Mouse (Mus musculus) limb, embryonic 15.5 days (tissue): ENCODE results near the gene Disp2. TPM values are rescaled to one million over a fixed set of nuclear protein-coding genes. Genes with fewer than 3 reads are reported as not detected.

ENCODE experiments used
- ATAC-seq: fragments of 200-750 bp; cut with Nextera tagmentation; 2 replicates; pipeline ENCODE4 v1.8.0; 2017; ENCODE audit warnings: low read depth, moderate TSS enrichment; ENCODE audit not compliant: insufficient number of reproducible peaks, low FRiP score, low TSS enrichment
- H3K27ac ChIP-seq: fragments of 300-500 bp; sonication (generic); 2 replicates; pipeline ENCODE4 v1.5.1; 2015; ENCODE audit warnings: moderate library complexity, mild to moderate bottlenecking, inconsistent platforms
- H3K27me3 ChIP-seq: fragments of 300-500 bp; sonication (generic); 2 replicates; pipeline ENCODE4 v1.6.1; 2015; ENCODE audit warnings: inconsistent platforms
- H3K36me3 ChIP-seq: fragments of 300-500 bp; sonication (generic); 2 replicates; pipeline ENCODE4 v1.6.1; 2015; ENCODE audit warnings: inconsistent platforms
- H3K4me1 ChIP-seq: fragments of 300-500 bp; sonication (generic); 2 replicates; pipeline ENCODE4 v1.6.1; 2015; ENCODE audit warnings: inconsistent platforms
- H3K4me2 ChIP-seq: fragments of 300-500 bp; sonication (generic); 2 replicates; pipeline ENCODE4 v1.6.1; 2015; ENCODE audit warnings: mild to moderate bottlenecking, inconsistent platforms
- H3K4me3 ChIP-seq: fragments of 300-500 bp; sonication (generic); 2 replicates; pipeline ENCODE4 v1.5.1; 2015; ENCODE audit warnings: mild to moderate bottlenecking, inconsistent platforms
- H3K9ac ChIP-seq: fragments of 300-500 bp; sonication (generic); 2 replicates; pipeline ENCODE4 v1.6.1; 2015; ENCODE audit warnings: inconsistent platforms
- H3K9me3 ChIP-seq: fragments of 300-500 bp; sonication (generic); 2 replicates; pipeline ENCODE4 v1.6.1; 2016; ENCODE audit warnings: inconsistent platforms
- WGBS: fragments of 180-500 bp; shearing (Covaris S2); methylation state at CpG from one replicate; pipeline ENCODE4 v1.1.7; 2015; 5-methylcytosine and 5-hydroxymethylcytosine counted together
- polyA plus RNA-seq: library from polyadenylated mRNA; unstranded; fragments of >200 nt; fragmentation: Nextera tagmentation; extraction: Ambion mirVana; gene quantifications from 2 replicates; pipeline ENCODE4 v1.2.1, GENCODE M21; 2015

The Disp2 gene
- polyA plus RNA-seq, 1 experiment from 2014 or later = 0.28 TPM

DNA sequence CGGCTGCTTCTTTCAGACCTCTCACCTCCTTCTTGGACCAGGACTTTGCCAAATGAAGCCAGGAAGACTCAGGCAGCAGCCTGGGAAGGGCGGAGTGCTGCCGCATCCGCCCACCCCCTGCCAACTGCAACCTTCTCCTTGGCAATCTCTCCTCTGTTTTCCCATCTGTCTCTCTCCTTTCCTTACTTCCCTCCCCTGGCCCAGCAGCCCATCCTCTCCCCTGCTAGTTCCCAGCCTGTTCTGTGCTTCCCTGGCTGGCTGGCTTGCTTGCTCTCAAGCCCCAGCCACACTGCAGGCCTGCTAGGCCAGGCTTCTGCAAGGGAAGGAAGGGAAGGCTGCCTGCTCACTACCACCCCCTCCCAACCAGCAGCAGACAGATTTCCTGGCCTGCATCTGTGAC, 3.7 kb upstream of the Disp2 start:
- H3K4me1 ChIP-seq = peaks cover 23% of the 10 kb centered on the region
- no peak overlapping the region for H3K4me3 ChIP-seq
- no peak for ATAC-seq
- H3K9me3 ChIP-seq = no peaks in the 10 kb centered on the region
- no peak overlapping the region for H3K9ac ChIP-seq
- H3K27ac ChIP-seq = no peak overlapping the region
- no peak overlapping the region for H3K4me2 ChIP-seq
- H3K36me3 ChIP-seq = no peaks in the 10 kb centered on the region
- 73% methylated on average over 3 of the region's 4 CpGs for WGBS
- H3K27me3 ChIP-seq = 0 out of 2 replicates have a peak, but pooled peaks cover 4% of the 10 kb centered on the region

DNA sequence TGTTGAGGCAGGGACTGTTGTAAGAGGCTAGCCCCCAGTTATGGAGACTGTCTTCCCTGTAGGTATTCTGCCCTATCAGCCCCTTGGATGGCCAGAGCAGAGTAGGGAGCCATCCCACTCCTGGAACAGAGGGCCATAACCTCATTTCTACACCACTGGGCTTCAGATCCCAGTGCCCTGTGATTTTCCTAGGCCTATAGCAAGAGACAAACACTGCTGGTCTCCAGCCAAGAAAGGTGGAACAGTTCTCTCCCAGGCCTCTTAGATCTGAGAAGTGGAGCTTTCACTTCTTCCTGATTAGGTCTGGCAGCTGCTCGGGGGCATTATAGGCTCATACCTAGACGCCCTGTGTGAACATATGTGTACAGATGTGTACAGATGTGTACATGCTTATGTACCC, 3.2 kb upstream of the Disp2 start:
- no peak overlapping the region for H3K9ac ChIP-seq
- ATAC-seq = no peak
- H3K36me3 ChIP-seq = no peaks in the 10 kb centered on the region
- H3K27me3 ChIP-seq = 0 out of 2 replicates have a peak, but pooled peaks cover 7% of the 10 kb centered on the region
- no peak overlapping the region for H3K4me3 ChIP-seq
- WGBS = 70% methylated on average over 2 of the region's 2 CpGs
- no peak overlapping the region for H3K27ac ChIP-seq
- no peak overlapping the region for H3K4me2 ChIP-seq
- H3K4me1 ChIP-seq = peaks cover 23% of the 10 kb centered on the region
- no peaks in the 10 kb centered on the region for H3K9me3 ChIP-seq

DNA sequence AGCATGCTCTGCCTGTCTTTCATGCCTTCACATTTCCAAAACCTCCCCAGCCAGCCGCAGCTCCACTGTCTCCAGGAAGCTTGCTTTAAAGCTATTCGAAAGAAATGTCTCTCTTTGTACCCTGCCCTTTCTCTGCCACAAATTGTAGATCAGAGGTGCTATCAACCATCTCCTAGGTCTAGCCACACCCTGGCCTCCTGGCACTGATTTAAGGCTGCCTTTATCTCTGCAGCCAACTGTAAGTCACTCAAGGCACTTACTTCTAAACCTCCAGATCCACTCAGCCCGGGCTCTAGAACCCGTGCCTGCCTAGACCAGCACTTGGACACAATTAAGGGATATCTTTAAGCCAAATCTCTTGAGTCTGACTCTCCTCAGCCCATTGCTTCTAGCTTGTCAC, 1.1 kb upstream of the Disp2 start:
- WGBS = 68% methylated on average over 4 of the region's 4 CpGs

DNA sequence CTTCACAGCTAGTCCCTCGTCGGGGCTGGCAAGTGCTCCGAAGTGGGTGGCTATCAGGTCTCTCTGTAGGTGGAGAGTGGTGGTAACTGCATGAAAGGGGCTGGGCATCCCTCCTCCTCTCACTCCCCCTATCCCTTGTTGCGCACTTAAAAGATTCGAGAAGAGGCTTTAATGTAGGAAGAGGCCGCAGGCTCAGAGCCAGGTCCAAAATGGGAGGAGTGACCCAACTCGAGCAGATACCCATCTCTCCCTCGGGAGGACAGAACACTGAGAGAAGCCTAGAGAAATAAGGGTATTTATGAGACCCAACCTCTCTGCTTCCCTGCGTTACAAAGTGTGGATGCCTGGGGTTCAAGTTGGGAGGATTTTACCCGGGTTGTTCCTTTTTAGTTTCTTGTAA, 454 bp upstream of the Disp2 start:
- Histone ChIP-seq H3K4me2 (peak overlapping the region; percentile 63), H3K27ac (no peak overlapping the region), H3K9me3 (no peaks in the 10 kb centered on the region), H3K9ac (no peak overlapping the region), H3K4me1 (peaks cover 23% of the 10 kb centered on the region), H3K27me3 (0 out of 2 replicates have a peak, but pooled peaks cover 7% of the 10 kb centered on the region), H3K4me3 (peak overlapping the region; percentile 36), H3K36me3 (no peaks in the 10 kb centered on the region)
- 7% methylated on average over 10 of the region's 10 CpGs for WGBS
- ATAC-seq = no peak

More for the DNA sequence above, 1.1 kb upstream of the Disp2 start:
- Histone ChIP-seq H3K4me1 (peaks cover 23% of the 10 kb centered on the region), H3K9me3 (no peaks in the 10 kb centered on the region), H3K27ac (no peak overlapping the region), H3K4me3 (no peak overlapping the region), H3K9ac (no peak overlapping the region), H3K4me2 (no peak overlapping the region), H3K36me3 (no peaks in the 10 kb centered on the region), H3K27me3 (0 out of 2 replicates have a peak, but pooled peaks cover 7% of the 10 kb centered on the region)
- ATAC-seq = no peak

DNA sequence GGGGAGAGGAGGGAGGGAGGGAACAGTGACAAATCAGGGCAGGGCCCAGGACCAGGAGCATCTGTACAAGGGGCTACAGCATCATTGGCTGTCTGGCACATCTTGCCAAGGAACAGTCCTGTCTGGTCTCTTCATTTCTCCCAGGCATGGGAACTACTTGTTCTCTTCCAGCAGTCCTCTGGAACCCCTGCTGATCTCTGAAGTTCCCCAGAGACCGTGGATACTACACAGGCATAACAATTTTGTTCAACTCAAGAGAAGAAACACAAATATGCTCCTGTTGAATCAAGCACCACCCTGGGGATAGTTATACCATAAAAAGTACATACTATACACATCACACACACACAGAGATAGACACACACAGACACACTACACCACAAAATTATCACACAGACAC, 1.6 kb downstream of the Disp2 start:
- Histone ChIP-seq H3K9ac (no peak overlapping the region), H3K27me3 (0 out of 2 replicates have a peak, but pooled peaks cover 7% of the 10 kb centered on the region), H3K27ac (no peak overlapping the region), H3K4me1 (peaks cover 15% of the 10 kb centered on the region), H3K4me3 (no peak overlapping the region), H3K9me3 (no peaks in the 10 kb centered on the region), H3K36me3 (no peaks in the 10 kb centered on the region), H3K4me2 (no peak overlapping the region)
- WGBS = 46% methylated on average over 1 of the region's 1 CpGs
- ATAC-seq = no peak

DNA sequence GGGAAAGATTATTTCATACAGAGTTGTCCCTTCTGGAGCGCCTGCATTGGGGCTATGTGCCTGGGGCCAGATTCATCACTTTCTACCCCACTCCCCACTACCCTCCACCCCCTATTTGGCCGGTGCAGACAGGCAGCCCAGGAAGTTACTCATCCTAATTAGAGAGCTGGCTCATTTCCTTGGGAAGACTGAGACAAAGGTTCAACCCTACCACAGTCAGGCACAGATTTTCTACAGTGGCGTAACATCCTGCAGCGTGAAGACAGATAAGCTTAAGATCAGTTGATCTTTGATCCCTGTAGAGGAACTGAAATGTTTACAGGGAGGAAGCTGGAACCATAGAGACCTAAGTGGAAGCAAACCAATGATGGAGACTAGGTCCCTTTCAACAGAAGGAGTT, 2.8 kb downstream of the Disp2 start:
- Histone ChIP-seq H3K9ac (no peak overlapping the region), H3K27me3 (peaks cover 13% of the 10 kb centered on the region; the same call in 1 of the 2 replicates), H3K4me3 (no peak overlapping the region), H3K27ac (no peak overlapping the region), H3K9me3 (no peaks in the 10 kb centered on the region), H3K36me3 (no peaks in the 10 kb centered on the region), H3K4me1 (peaks cover 13% of the 10 kb centered on the region), H3K4me2 (no peak overlapping the region)
- no peak for ATAC-seq
- 62% methylated on average over 4 of the region's 4 CpGs for WGBS

DNA sequence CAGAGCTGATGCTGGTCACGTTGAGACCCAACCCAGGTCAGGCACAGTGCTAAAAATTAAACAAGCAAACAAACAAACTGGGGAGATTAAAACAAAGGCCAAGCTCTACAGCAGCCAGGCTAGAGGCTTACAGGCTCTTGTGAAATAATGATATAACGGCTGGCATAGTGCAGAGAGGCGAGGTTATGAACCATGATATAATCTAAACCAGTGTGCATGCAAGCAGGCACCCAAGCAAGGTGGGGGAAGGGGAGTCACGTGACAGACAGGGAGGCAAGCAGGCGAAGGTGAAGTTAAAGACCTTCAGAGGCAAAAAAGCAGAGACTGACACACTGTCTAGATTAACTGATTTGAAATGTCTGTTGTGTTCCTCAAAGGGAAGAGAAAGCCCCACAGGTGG, 3.6 kb downstream of the Disp2 start:
- no peak overlapping the region for H3K27ac ChIP-seq
- H3K27me3 ChIP-seq = peaks cover 13% of the 10 kb centered on the region; the same call in 1 of the 2 replicates
- no peak for ATAC-seq
- H3K4me3 ChIP-seq = no peak overlapping the region
- peaks cover 13% of the 10 kb centered on the region for H3K4me1 ChIP-seq
- no peaks in the 10 kb centered on the region for H3K9me3 ChIP-seq
- no peak overlapping the region for H3K4me2 ChIP-seq
- 53% methylated on average over 5 of the region's 5 CpGs for WGBS
- H3K36me3 ChIP-seq = no peaks in the 10 kb centered on the region
- H3K9ac ChIP-seq = no peak overlapping the region

DNA sequence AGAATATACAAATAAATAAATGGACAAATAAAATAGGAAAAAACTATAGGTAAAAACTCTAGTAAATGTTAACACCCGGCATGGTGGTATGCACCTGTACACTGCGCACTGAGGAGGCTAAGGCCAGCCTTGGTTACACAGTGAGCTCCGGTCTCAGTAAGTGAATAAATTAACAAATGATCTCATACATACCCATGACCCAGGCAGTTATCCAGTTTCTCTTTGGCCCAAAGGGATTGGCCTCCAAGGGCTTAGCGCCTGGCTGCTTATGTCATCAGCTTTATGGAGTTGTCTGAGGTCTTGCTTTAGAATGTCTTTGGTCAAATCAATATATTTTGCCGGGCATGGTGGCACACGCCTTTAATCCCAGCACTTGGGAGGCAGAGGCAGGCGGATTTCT, 4.1 kb downstream of the Disp2 start:
- no peak overlapping the region for H3K9ac ChIP-seq
- no peak overlapping the region for H3K27ac ChIP-seq
- no peak overlapping the region for H3K4me3 ChIP-seq
- H3K27me3 ChIP-seq = peaks cover 13% of the 10 kb centered on the region; the same call in 1 of the 2 replicates
- peaks cover 13% of the 10 kb centered on the region for H3K4me1 ChIP-seq
- no peak for ATAC-seq
- H3K9me3 ChIP-seq = no peaks in the 10 kb centered on the region
- no peak overlapping the region for H3K4me2 ChIP-seq
- WGBS = 83% methylated on average over 7 of the region's 7 CpGs
- no peaks in the 10 kb centered on the region for H3K36me3 ChIP-seq

DNA sequence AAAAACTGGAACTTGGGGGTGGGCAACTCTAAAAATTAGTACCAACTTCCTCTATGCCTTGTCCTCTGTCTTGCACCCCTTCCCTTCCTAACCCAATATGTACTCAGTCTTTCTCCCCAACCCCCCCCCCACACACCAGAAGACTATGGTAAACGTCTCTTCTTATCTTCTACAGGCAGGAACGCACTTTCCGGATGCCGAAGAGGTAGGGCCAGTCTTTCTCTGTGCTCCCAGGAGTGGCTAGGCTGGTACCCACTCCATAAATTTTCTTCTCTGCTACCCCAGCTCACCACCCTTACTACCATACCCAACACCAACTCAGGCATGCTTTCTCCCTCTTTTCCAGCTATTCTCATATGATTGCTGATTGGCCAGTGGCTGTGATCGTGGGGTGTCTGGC, 7.0 kb downstream of the Disp2 start:
- ATAC-seq = no peak
- Histone ChIP-seq H3K9ac (no peak overlapping the region), H3K9me3 (no peaks in the 10 kb centered on the region), H3K27me3 (peaks cover 15% of the 10 kb centered on the region; the same call in 1 of the 2 replicates), H3K36me3 (no peaks in the 10 kb centered on the region), H3K4me3 (no peak overlapping the region), H3K27ac (no peak overlapping the region), H3K4me1 (peaks cover 9% of the 10 kb centered on the region), H3K4me2 (no peak overlapping the region)
- 82% methylated on average over 5 of the region's 5 CpGs for WGBS

DNA sequence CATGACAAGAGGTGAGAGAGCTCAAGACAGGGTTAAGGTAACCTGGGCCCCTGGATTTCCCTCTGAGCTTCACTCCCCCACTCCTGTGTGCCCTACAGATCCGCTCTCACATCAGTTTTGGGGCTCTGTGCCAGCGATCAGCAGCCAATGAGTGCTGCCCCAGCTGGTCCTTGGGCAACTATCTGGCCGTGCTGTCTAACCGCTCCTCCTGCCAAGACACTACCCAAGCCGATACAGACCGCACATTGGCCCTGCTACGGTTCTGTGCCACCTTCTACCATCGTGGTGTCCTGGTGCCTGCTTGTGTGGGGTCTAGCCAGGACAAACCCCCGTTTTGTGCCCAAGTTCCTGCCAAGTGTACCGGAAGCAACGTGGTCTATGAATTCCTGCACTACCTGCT, 10.0 kb downstream of the Disp2 start:
- H3K27ac ChIP-seq = no peak overlapping the region
- no peaks in the 10 kb centered on the region for H3K36me3 ChIP-seq
- H3K4me2 ChIP-seq = no peak overlapping the region
- ATAC-seq = no peak
- H3K4me3 ChIP-seq = no peak overlapping the region
- peaks cover 9% of the 10 kb centered on the region for H3K4me1 ChIP-seq
- H3K27me3 ChIP-seq = peaks cover 19% of the 10 kb centered on the region
- 88% methylated on average over 11 of the region's 11 CpGs for WGBS
- no peak overlapping the region for H3K9ac ChIP-seq
- no peaks in the 10 kb centered on the region for H3K9me3 ChIP-seq

DNA sequence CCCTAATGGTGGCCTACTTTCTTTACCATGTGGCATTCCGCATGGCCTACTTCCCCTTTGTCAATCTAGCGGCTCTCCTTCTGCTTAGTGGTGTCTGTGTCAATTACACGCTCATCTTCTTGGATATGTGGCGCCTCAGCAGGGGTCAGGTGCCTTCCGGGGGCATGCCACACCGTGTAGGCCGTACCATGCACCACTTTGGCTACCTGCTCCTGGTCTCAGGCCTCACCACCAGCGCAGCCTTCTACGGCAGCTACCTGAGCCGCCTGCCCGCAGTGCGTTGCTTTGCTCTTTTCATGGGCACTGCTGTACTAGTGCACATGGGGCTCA, 10.7 kb downstream of the Disp2 start:
- Histone ChIP-seq H3K9me3 (no peaks in the 10 kb centered on the region), H3K4me3 (0 out of 2 replicates have a peak overlapping the region, but pooled peaks have one; percentile 8), H3K27ac (no peak overlapping the region), H3K9ac (no peak overlapping the region), H3K36me3 (no peaks in the 10 kb centered on the region), H3K4me2 (peak overlapping the region; percentile 41), H3K27me3 (peaks cover 19% of the 10 kb centered on the region), H3K4me1 (peaks cover 9% of the 10 kb centered on the region)
- ATAC-seq = no peak
- WGBS = 59% methylated on average over 12 of the region's 12 CpGs

DNA sequence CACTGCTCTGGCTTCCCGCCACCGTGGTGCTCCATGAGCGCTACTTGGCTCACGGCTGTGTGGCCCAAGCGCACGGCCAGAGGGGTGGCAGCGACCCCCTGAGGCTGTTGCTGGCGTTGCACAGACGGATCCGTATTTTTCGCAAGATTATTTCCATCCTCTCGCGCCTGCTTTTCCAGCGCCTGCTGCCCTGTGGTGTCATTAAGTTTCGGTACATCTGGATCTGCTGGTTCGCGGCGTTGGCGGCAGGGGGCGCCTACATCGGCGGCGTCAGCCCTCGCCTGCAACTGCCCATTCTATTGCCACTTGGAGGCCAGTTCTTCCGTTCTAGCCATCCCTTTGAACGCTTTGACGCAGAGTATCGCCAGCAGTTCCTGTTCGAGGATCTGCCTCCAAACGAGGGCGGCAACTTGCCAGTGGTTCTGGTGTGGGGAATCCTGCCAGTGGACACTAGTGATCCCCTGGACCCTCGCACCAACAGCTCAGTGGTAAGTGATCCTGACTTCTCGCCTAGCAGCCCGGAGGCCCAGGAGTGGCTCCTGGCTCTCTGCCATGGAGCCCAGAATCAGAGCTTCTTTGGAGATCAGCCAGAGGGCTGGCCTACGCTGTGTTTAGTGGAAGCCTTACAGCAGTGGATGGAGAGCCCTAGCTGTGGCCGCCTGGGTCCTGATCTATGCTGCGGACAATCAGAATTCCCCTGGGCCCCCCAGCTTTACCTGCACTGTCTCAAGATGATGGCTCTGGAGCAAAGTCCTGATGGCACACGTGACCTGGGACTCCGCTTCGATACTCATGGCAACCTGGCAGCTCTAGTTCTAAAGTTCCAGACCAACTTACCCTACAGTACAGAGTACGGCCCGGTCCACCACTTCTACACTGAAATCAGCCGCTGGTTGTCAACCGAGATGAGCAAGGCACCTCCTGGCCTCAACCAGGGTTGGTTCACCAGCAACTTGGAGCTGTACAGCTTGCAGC, 11.3 kb downstream of the Disp2 start:
- H3K4me1 ChIP-seq = peaks cover 9% of the 10 kb centered on the region
- H3K9me3 ChIP-seq = no peaks in the 10 kb centered on the region
- peak; percentile 2; the same call in 1 of the 2 replicates for ATAC-seq
- peak overlapping the region; percentile 41 for H3K4me2 ChIP-seq
- H3K27me3 ChIP-seq = peaks cover 19% of the 10 kb centered on the region
- H3K36me3 ChIP-seq = no peaks in the 10 kb centered on the region
- H3K9ac ChIP-seq = no peak overlapping the region
- H3K4me3 ChIP-seq = peak overlapping the region; percentile 8; the same call in 1 of the 2 replicates
- 23% methylated on average over 44 of the region's 44 CpGs for WGBS
- H3K27ac ChIP-seq = no peak overlapping the region
